Mouse (Mus musculus) myocyte (in vitro differentiated cells): Measurements from ENCODE around the gene Tchp. TPM values are rescaled to one million over a fixed set of nuclear protein-coding genes. Genes with fewer than 3 reads are reported as not detected.

Experiments
- H3K27me3 ChIP-seq: one replicate; pipeline ENCODE4 v1.6.1; 2011; ENCODE audit not compliant: control insufficient read depth, insufficient read depth, insufficient read length
- H3K36me3 ChIP-seq: one replicate; pipeline ENCODE4 v1.6.1; 2011; ENCODE audit not compliant: control insufficient read depth, insufficient read depth
- H3K4me2 ChIP-seq: one replicate; pipeline ENCODE4 v1.6.1; 2011; ENCODE audit warnings: low read depth, control low read depth
- H3K4me3 ChIP-seq: one replicate; pipeline ENCODE4 v1.5.1; 2011; ENCODE audit warnings: mild to moderate bottlenecking, control low read depth, moderate library complexity
- H3K79me2 ChIP-seq: one replicate; pipeline ENCODE4 v1.6.1; 2011; ENCODE audit not compliant: control insufficient read depth, insufficient read depth
- H3ac ChIP-seq: one replicate; pipeline ENCODE4 v1.6.1; 2011; ENCODE audit not compliant: control insufficient read depth, insufficient read length
- CEBPB ChIP-seq: IDR thresholded peaks from 2 replicates; pipeline ENCODE4 v1.6.1; 2011; ENCODE audit warnings: mild to moderate bottlenecking, moderate library complexity; ENCODE audit not compliant: poor library complexity, insufficient read depth, severe bottlenecking
- E2F4 ChIP-seq: IDR thresholded peaks from one replicate; pipeline ENCODE4 v1.6.1; 2011; ENCODE audit warnings: mild to moderate bottlenecking, control low read depth, moderate library complexity; ENCODE audit not compliant: insufficient read depth
- MAX ChIP-seq: IDR thresholded peaks from one replicate; pipeline ENCODE4 v1.6.1; 2011; ENCODE audit warnings: low read depth, mild to moderate bottlenecking, control low read depth
- MYOD1 ChIP-seq, 3 experiments: IDR thresholded peaks; one replicate each; pipeline ENCODE4 v1.6.1; 2011; ENCODE audit warnings: control low read depth in 2 of 3, low read depth in 2 of 3, mild to moderate bottlenecking in 2 of 3, moderate library complexity in 1 of 3; ENCODE audit not compliant: insufficient read length in 2 of 3, control insufficient read depth in 1 of 3
- MYOG ChIP-seq, 3 experiments: IDR thresholded peaks; one replicate each; pipeline ENCODE4 v1.6.1; 2011; ENCODE audit warnings: control low read depth in 2 of 3, low read depth in 2 of 3, mild to moderate bottlenecking in 2 of 3; ENCODE audit not compliant: insufficient read length in 2 of 3, control insufficient read depth in 1 of 3, insufficient read depth in 1 of 3
- POLR2A ChIP-seq: IDR thresholded peaks from one replicate; pipeline ENCODE4 v1.6.1; 2011; ENCODE audit warnings: low read depth, mild to moderate bottlenecking, control low read depth, moderate library complexity; ENCODE audit not compliant: insufficient read length
- POLR2AphosphoS2 ChIP-seq: IDR thresholded peaks from one replicate; pipeline ENCODE4 v1.6.1; 2011; ENCODE audit warnings: low read depth, control low read depth; ENCODE audit not compliant: insufficient read length
- REST ChIP-seq: IDR thresholded peaks from one replicate; pipeline ENCODE4 v1.6.1; 2011; ENCODE audit warnings: mild to moderate bottlenecking, control low read depth, moderate library complexity; ENCODE audit not compliant: insufficient read depth, insufficient read length
- SRF ChIP-seq: IDR thresholded peaks from one replicate; pipeline ENCODE4 v1.6.1; 2011; ENCODE audit warnings: low read depth; ENCODE audit not compliant: control insufficient read depth, insufficient read length
- TCF12 ChIP-seq: IDR thresholded peaks from one replicate; pipeline ENCODE4 v1.6.1; 2011; ENCODE audit warnings: mild to moderate bottlenecking, control low read depth; ENCODE audit not compliant: poor library complexity, insufficient read depth, severe bottlenecking
- TCF3 ChIP-seq: IDR thresholded peaks from one replicate; pipeline ENCODE4 v1.6.1; 2011; ENCODE audit warnings: low read depth, control low read depth; ENCODE audit not compliant: insufficient read length
- USF1 ChIP-seq: IDR thresholded peaks from one replicate; pipeline ENCODE4 v1.6.1; 2011; ENCODE audit warnings: low read depth, mild to moderate bottlenecking, control low read depth, moderate library complexity
- polyA plus RNA-seq: library from polyadenylated mRNA; unstranded; fragments of >200 nt; fragmentation: generic; extraction: Trizol; gene quantifications from one replicate; pipeline ENCODE4 v1.2.1, GENCODE M21; 2012; ENCODE audit warnings: missing spikeins

Gene Tchp
- polyA plus RNA-seq, 1 experiment: 9.3 TPM

DNA sequence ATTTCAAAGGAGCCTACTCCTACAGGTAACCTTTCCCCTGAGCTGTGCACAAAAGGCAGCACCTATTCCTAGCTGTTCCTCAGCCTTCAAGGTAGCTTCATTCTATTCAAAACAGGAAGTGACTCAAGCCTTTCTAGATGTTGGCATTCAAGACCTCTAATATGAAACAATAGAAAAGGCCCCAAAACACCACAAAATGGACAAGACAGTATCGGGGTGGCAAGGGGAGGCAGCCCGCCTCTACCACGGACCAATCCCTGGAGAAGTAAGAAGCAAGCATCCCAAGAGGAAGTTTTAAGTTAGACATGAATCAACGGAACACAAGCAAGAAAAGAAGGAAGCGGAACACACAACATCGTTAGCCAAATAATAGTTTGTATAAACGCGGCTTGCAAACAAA is 64.2 kb downstream of the Tchp start:
- TF ChIP-seq SRF (no peak), TCF3 (no peak), REST (no peak), USF1 (no peak), E2F4 (no peak), MAX (no peak), MYOG (IDR thresholded peaks at IDR 0.05; ENCODE audit: control insufficient read depth in 1 of 3, insufficient read depth in 1 of 3, insufficient read length in 2 of 3, low read depth in 2 of 3) (no peak), POLR2A (no peak), CEBPB (no peak), TCF12 (no peak), POLR2AphosphoS2 (no peak), MYOD1 (IDR thresholded peaks at IDR 0.05; ENCODE audit: control insufficient read depth in 1 of 3, insufficient read length in 2 of 3, low read depth in 2 of 3) (no peak)
- no peak overlapping the region for H3ac ChIP-seq
- H3K36me3 ChIP-seq: no peaks in the 10 kb centered on the region
- peak overlapping the region; percentile 87 for H3K4me2 ChIP-seq
- peak overlapping the region; percentile 52 for H3K4me3 ChIP-seq
- no peaks in the 10 kb centered on the region for H3K27me3 ChIP-seq
- H3K79me2 ChIP-seq: peaks cover 76% of the 10 kb centered on the region

Other genes starting within 250 kb of the Tchp start
- gene Fam222a, start 139.7 kb upstream of the Tchp start, polyA plus RNA-seq: 0.02 TPM
- 0.12 TPM for gene Trpv4, start 49.3 kb upstream of the Tchp start, polyA plus RNA-seq
- 45.2 TPM for gene Gltp, start 16.8 kb upstream of the Tchp start, polyA plus RNA-seq
- 51.2 TPM for gene Ankrd13a, start 66.9 kb downstream of the Tchp start, polyA plus RNA-seq
- gene Git2, start 67.8 kb downstream of the Tchp start, polyA plus RNA-seq: 21.6 TPM
- gene 1500011B03Rik, start 115.7 kb downstream of the Tchp start, polyA plus RNA-seq: 31.4 TPM
- not detected for gene 4930519G04Rik, start 145.9 kb downstream of the Tchp start, polyA plus RNA-seq
- 0.25 TPM for gene Gm9936, start 150.9 kb downstream of the Tchp start, polyA plus RNA-seq
- 2.1 TPM for gene Oasl2, start 189.2 kb downstream of the Tchp start, polyA plus RNA-seq
- gene Oasl1, start 215.5 kb downstream of the Tchp start, polyA plus RNA-seq: 0.56 TPM
- 19.6 TPM for gene 2210016L21Rik, start 234.4 kb downstream of the Tchp start, polyA plus RNA-seq